Mouse (Mus musculus) layer of hippocampus, adult 9-11 months (tissue): ENCODE measurements around the gene Kcnc1.

ENCODE experiments used
- DNase-seq: peaks from one replicate; pipeline ENCODE4 v3.0.0; 2022

The Kcnc1 gene

DNA sequence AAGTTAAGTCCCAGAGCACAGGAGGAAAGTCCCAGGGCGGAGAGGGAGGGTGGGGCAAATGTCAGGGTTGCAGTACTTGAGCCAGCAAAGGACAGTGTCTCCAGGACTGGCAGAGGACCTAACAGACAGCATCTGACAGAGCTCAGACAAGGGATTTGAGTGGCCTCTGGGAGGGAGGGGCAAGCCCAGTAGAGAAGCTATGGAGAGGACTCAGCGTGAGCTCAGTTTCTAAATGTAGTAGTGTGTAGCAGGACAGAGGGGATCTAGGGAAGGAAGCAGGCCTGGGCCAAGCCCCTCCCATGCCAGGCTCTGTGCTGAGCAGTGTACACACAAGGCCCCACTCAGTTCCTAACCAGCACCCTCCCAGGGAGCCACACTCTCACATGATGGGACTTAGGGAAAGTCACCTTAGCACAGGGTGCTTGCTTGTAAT is 85.8 kb downstream of the Kcnc1 start:
- DNase-seq = no peak

DNA sequence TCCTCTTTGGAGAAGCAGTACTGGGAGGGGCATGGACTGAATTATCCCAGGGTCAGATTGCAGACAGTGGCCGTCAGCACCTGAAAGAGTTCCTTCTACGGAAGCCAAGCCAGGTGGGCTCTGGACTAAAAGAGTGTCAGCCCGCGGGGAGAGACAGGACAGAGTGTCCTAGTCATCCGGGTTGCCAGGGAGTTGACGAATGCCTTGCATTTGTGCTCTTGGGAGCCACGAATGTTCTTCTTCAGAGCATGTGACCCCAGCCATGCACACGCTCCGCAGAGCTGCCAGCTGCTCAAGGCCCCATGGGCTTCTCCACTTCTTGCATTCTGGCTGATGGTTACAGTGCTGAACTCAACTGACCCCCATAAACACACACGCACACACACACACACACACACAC is 86.8 kb downstream of the Kcnc1 start:
- DNase-seq = no peak

DNA sequence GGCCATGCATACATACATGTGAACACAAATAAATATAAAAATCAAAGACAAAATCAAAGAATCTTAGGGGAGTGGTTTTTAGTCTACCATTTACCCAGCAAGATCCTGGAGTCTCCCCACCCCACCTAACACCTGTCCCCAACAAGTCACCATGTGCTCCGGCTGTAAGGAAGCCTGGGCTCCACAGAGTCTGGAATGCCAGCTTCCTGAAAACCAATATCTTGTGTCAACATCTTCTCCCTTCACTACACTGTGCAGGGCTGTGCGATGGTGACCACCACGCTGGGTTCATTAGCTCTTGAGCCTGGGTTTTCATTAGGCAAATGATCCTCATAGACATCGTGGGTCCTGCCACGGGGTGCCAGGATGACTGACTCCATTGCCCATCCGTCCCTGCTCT is 87.9 kb downstream of the Kcnc1 start:
- no peak for DNase-seq

DNA sequence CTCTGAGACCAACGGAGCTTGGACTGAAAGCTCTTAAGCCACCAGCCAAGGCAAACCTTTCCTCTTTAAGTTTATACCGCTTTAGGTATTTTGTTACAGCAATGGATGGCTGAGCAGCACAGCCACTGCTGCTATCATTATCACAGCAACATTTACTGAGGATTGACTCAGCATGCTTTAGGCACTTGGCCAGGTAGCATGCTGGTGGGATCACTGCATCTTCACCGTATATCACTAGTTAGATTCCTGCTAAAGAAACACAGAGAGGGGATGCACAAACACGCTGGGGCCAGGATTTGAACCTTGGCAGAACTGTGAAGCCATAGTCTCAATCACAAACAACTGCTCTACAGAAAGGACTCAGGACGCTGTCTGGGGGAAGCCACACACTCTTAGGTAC is 90.5 kb downstream of the Kcnc1 start:
- no peak for DNase-seq

DNA sequence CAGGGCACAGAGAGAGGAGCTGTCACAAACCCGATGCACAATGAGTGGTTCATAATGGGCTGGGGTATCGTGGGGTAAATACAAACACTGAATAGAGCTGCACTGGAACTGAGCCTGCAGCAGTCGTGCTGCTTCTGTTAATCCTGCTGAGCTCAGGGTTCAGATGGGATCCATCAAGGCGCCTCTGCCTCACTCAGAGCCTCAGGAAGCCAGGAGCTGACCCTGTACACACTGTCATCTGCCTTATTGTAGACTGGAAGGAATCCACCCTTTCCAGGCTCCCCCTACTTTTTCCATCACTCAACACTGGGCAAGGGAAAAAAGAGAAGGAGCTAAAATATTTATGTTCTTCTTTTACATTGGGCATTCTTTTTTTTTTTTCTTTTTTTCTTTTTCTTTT is 91.1 kb downstream of the Kcnc1 start:
- no peak for DNase-seq
